ENCODE assay signal across 23 mouse cellular contexts in the genomic region with DNA sequence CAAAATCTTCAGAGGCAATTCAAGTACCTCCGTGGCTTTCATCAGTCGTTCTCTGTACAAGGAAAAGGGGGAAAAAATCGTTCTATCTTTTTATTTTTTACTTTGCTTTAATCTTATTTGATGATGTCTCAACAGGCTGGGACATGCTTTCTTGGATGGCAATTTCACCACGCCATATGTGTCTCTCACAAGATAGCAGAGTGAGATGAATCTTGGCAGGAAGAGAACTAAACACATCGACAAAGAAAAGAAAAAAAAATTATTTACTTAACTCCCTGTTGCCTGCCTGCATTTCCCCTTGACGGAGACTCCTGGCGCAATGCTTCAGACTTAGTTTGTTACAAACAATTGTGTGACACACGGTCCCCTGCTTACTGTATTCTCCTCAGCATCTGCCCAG.
A peak's percentile ranks its signal among the peaks of the same experiment; 100 is the strongest.
DNase-seq lines count a peak whose midpoint lies in the region; ATAC-seq lines count a peak whose summit lies in the region.
"Had no signal": no experiment of that assay in that cellular context is flagged by ENCODE, and none has a peak within 500 bp of the region (broad histone marks: within the 10 kb centered on the region; RNA-seq: fewer than 3 reads in every experiment).

No protein-coding gene starts in this region.

- ATAC-seq in forebrain, embryonic 14.5 days: no peak
- ATAC-seq in forebrain, embryonic 13.5 days: no peak; the same call in 1 of the 2 replicates
- no peak for ATAC-seq in lung, embryonic 15.5 days (ENCODE audit: borderline replicate concordance, extremely low read depth, low FRiP score, low TSS enrichment)
- ATAC-seq: CD4-positive, CD25-positive, alpha-beta regulatory T cell, adult 4 months had no signal

- no peaks in the 10 kb centered on the region for H3K9me3 ChIP-seq in forebrain, embryonic 14.5 days (replicated peaks; ENCODE audit: control insufficient read depth, low read length)
- H3K9me3 ChIP-seq in forebrain, embryonic 13.5 days (replicated peaks): no peaks in the 10 kb centered on the region
- H3K9me3 ChIP-seq in lung, embryonic 15.5 days: no peaks in the 10 kb centered on the region
- H3K9me3 ChIP-seq: embryonic facial prominence, embryonic 12.5 days; heart, embryonic 15.5 days; hindbrain, embryonic 10.5 days had no signal

- 64% methylated on average over 8 of the region's 8 CpGs for WGBS in forebrain, embryonic 14.5 days
- WGBS in forebrain, embryonic 13.5 days: 67% methylated on average over 8 of the region's 8 CpGs
- 21% methylated on average over 8 of the region's 8 CpGs for WGBS in lung, embryonic 15.5 days

- no peaks in the 10 kb centered on the region for H3K36me3 ChIP-seq in forebrain, embryonic 14.5 days (ENCODE audit: control insufficient read depth, insufficient read depth, low read length)
- H3K36me3 ChIP-seq in forebrain, embryonic 13.5 days (ENCODE audit: poor library complexity, severe bottlenecking): no peaks in the 10 kb centered on the region
- no peaks in the 10 kb centered on the region for H3K36me3 ChIP-seq in lung, embryonic 15.5 days
- H3K36me3 ChIP-seq: embryonic facial prominence, embryonic 12.5 days; G1E; heart, embryonic 15.5 days; hindbrain, embryonic 10.5 days had no signal

- H3K4me2 ChIP-seq in forebrain, embryonic 14.5 days (ENCODE audit: low read length): no peak overlapping the region
- no peak overlapping the region for H3K4me2 ChIP-seq in forebrain, embryonic 13.5 days
- H3K4me2 ChIP-seq in lung, embryonic 15.5 days: 0 out of 2 replicates have a peak overlapping the region, but pooled peaks have one; percentile 24
- H3K4me2 ChIP-seq: embryonic facial prominence, embryonic 12.5 days; heart, embryonic 11.5 days; heart, embryonic 15.5 days; hindbrain, embryonic 14.5 days had no signal

- H3K9ac ChIP-seq in forebrain, embryonic 14.5 days (ENCODE audit: low read length): no peak overlapping the region
- H3K9ac ChIP-seq in forebrain, embryonic 13.5 days: no peak overlapping the region
- no peak overlapping the region for H3K9ac ChIP-seq in lung, embryonic 15.5 days
- H3K9ac ChIP-seq: embryonic facial prominence, embryonic 12.5 days; heart, embryonic 15.5 days; hindbrain, embryonic 14.5 days had no signal

- H3K4me3 ChIP-seq in forebrain, embryonic 14.5 days (ENCODE audit: low read depth, low read length): no peak overlapping the region
- H3K4me3 ChIP-seq in forebrain, embryonic 13.5 days: no peak overlapping the region
- no peak overlapping the region for H3K4me3 ChIP-seq in lung, embryonic 15.5 days
- H3K4me3 ChIP-seq: embryonic facial prominence, embryonic 12.5 days; heart, adult 2 months; heart, embryonic 15.5 days; hindbrain, embryonic 10.5 days had no signal

- intact Hi-C loops in heart, postnatal 25 days (cut with DNase I): no loop called here

- peak; percentile 79 for DNase-seq in forebrain, embryonic 14.5 days (ENCODE audit: low spot score)
- DNase-seq in heart, adult 11 months: peak; percentile 33
- no peak for DNase-seq in heart, postnatal 25 days (ENCODE audit: low spot score)
- DNase-seq in lung, postnatal 14 days: no peak
- DNase-seq in brain, adult 2 months (ENCODE audit: low read depth, low spot score): peak; percentile 38
- DNase-seq: adrenal gland, adult 8-10 months; adrenal gland, postnatal 36 days; B cell, adult 2 months; cerebellum, adult 11-12 months; cerebellum, adult 9-10 months; cerebellum, postnatal 25 days; gastrocnemius, postnatal 10 days; heart, adult 2 months; heart, postnatal 14 days had no signal

- H3K27ac ChIP-seq in forebrain, embryonic 14.5 days (ENCODE audit: low read depth, low read length): no peak overlapping the region
- H3K27ac ChIP-seq in forebrain, embryonic 13.5 days: no peak overlapping the region
- no peak overlapping the region for H3K27ac ChIP-seq in lung, embryonic 15.5 days
- H3K27ac ChIP-seq: embryonic facial prominence, embryonic 12.5 days; heart, adult 2 months; heart, embryonic 15.5 days; hindbrain, embryonic 10.5 days; hindbrain, embryonic 14.5 days had no signal

- no peaks in the 10 kb centered on the region; the same call in 1 of the 2 replicates for H3K4me1 ChIP-seq in forebrain, embryonic 14.5 days (ENCODE audit: control insufficient read depth, insufficient read depth, low read length)
- H3K4me1 ChIP-seq in forebrain, embryonic 13.5 days: peaks cover 11% of the 10 kb centered on the region; the same call in 1 of the 2 replicates
- H3K4me1 ChIP-seq in lung, embryonic 15.5 days: peaks cover 20% of the 10 kb centered on the region
- H3K4me1 ChIP-seq: heart, embryonic 15.5 days had no signal

- no peaks in the 10 kb centered on the region for H3K27me3 ChIP-seq in forebrain, embryonic 14.5 days (replicated peaks; ENCODE audit: control insufficient read depth, insufficient read depth, low read length)
- H3K27me3 ChIP-seq in forebrain, embryonic 13.5 days: peaks cover 12% of the 10 kb centered on the region
- no peaks in the 10 kb centered on the region for H3K27me3 ChIP-seq in lung, embryonic 15.5 days
- H3K27me3 ChIP-seq: embryonic facial prominence, embryonic 12.5 days; heart, embryonic 15.5 days had no signal

Comparison
In these comparisons a context has a peak if more than half of its experiments do, and no peak if none do; other contexts are left out.
1. DNase-seq: peak in forebrain, embryonic 14.5 days (single experiment), heart, adult 11 months (single experiment) and brain, adult 2 months (single experiment); none in heart, postnatal 25 days (single experiment) and lung, postnatal 14 days (single experiment).